Mouse (Mus musculus) liver, adult 2 months (tissue): Measurements from ENCODE around the gene Dnal4. TPM values are rescaled to one million over a fixed set of nuclear protein-coding genes. Genes with fewer than 3 reads are reported as not detected.

Experiments used
- DNase-seq: peaks from one replicate; pipeline ENCODE4 v3.0.0-alpha.2; 2011; ENCODE audit warnings: low read depth, low spot score; ENCODE audit errors: extremely low read depth
- H3K27ac ChIP-seq: fragments of 200-500 bp; replicated peaks from 2 replicates; pipeline ENCODE4 v1.5.1; 2012; ENCODE audit warnings: low read depth, mild to moderate bottlenecking, control low read depth, inconsistent platforms, low read length; ENCODE audit not compliant: insufficient read depth
- H3K27me3 ChIP-seq: fragments of 200-500 bp; 2 replicates; pipeline ENCODE4 v1.6.1; 2012; ENCODE audit warnings: mild to moderate bottlenecking, moderate library complexity, low read length, inconsistent platforms; ENCODE audit not compliant: control insufficient read depth, insufficient read depth
- H3K36me3 ChIP-seq: fragments of 200-500 bp; 2 replicates; pipeline ENCODE4 v1.6.1; 2012; ENCODE audit warnings: low read length, inconsistent platforms; ENCODE audit not compliant: control insufficient read depth, insufficient read depth
- H3K4me1 ChIP-seq: fragments of 200-500 bp; 2 replicates; pipeline ENCODE4 v1.6.1; 2011; ENCODE audit warnings: low read length; ENCODE audit not compliant: control insufficient read depth, insufficient read depth
- H3K4me3 ChIP-seq: fragments of 200-500 bp; 2 replicates; pipeline ENCODE4 v1.5.1; 2011; ENCODE audit warnings: low read depth, mild to moderate bottlenecking, control low read depth, low read length, moderate library complexity; ENCODE audit not compliant: insufficient read depth
- H3K79me2 ChIP-seq: fragments of 200-500 bp; 2 replicates; pipeline ENCODE4 v1.6.1; 2012; ENCODE audit warnings: inconsistent platforms, mild to moderate bottlenecking, low read length, moderate library complexity; ENCODE audit not compliant: control insufficient read depth, insufficient read depth
- H3K9ac ChIP-seq: fragments of 200-500 bp; 2 replicates; pipeline ENCODE4 v1.6.1; 2012; ENCODE audit warnings: low read depth, mild to moderate bottlenecking, control low read depth, inconsistent platforms, low read length
- CTCF ChIP-seq: fragments of 200-500 bp; IDR thresholded peaks from 2 replicates; pipeline ENCODE4 v1.5.1; 2011; ENCODE audit warnings: low read depth, low read length, control low read depth
- POLR2A ChIP-seq: fragments of 200-500 bp; IDR thresholded peaks from 2 replicates; pipeline ENCODE4 v1.6.1; 2011; ENCODE audit warnings: low read length, control low read depth; ENCODE audit not compliant: insufficient read depth; ENCODE audit errors: extremely low read depth
- whole genome bisulfite sequencing: fragments of 180-500 bp; shearing (Covaris S2); methylation state at CpG from one replicate; pipeline ENCODE4 v1.1.7; 2018; 5-methylcytosine and 5-hydroxymethylcytosine counted together
- polyA plus RNA-seq: library from polyadenylated mRNA; depleted of rRNA; stranded (reverse); fragments of >200 nt; gene quantifications from 2 replicates; pipeline ENCODE4 v1.2.3, GENCODE M21; 2012
- total RNA-seq: library from RNA; depleted of rRNA; stranded (reverse); fragments of >200 nt; gene quantifications from 2 replicates; pipeline ENCODE4 v1.2.3, GENCODE M21; 2014

Dnal4 gene
- total and polyA plus RNA-seq, 2 experiments: 6.2 to 14.2 TPM

GRCm38 (mm10) chr15:79796256-79796655 is 18.6 kb upstream of the Dnal4 start:
- Histone ChIP-seq H3K79me2 (no peaks in the 10 kb centered on the region), H3K9ac (no peak overlapping the region), H3K4me3 (no peak overlapping the region), H3K27ac (no peak overlapping the region), H3K27me3 (no peaks in the 10 kb centered on the region), H3K4me1 (no peaks in the 10 kb centered on the region), H3K36me3 (no peaks in the 10 kb centered on the region)
- 83% methylated on average over 12 of the region's 12 CpGs for WGBS
- DNase-seq: no peak
- TF ChIP-seq POLR2A (no peak), CTCF (no peak)

GRCm38 (mm10) chr15:79794173-79794572 is 16.5 kb upstream of the Dnal4 start:
- Histone ChIP-seq H3K27ac (no peak overlapping the region), H3K4me3 (no peak overlapping the region), H3K9ac (no peak overlapping the region), H3K79me2 (no peaks in the 10 kb centered on the region), H3K27me3 (no peaks in the 10 kb centered on the region), H3K36me3 (no peaks in the 10 kb centered on the region), H3K4me1 (no peaks in the 10 kb centered on the region)
- WGBS: 28% methylated on average over 20 of the region's 20 CpGs
- no peak for TF ChIP-seq POLR2A
- DNase-seq: no peak

DNA sequence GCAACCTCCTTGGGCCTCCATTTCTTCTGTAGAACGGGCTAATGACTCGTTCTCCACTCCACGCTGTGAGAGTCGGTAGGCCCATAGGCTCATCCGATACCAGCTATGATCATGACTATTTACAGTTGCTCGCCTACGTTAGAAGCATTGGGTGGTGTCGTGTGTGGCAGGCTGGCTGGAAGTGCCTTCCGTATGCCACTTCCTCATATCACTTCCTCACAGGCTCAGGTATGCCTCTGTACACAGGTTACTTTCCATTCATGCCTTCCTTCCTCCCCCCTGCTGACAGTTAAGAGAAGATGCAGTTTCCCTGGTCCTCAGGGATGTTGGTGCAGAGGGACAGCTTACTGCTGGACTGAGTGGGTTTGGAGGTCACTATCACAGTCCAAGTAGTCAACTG is 15.4 kb upstream of the Dnal4 start:
- DNase-seq: no peak
- no peak overlapping the region for H3K4me3 ChIP-seq
- no peaks in the 10 kb centered on the region for H3K79me2 ChIP-seq
- H3K9ac ChIP-seq: no peak overlapping the region
- H3K36me3 ChIP-seq: no peaks in the 10 kb centered on the region
- no peaks in the 10 kb centered on the region for H3K27me3 ChIP-seq
- no peak overlapping the region for H3K27ac ChIP-seq
- TF ChIP-seq POLR2A (no peak), CTCF (no peak)
- WGBS: 92% methylated on average over 9 of the region's 9 CpGs
- H3K4me1 ChIP-seq: no peaks in the 10 kb centered on the region

DNA sequence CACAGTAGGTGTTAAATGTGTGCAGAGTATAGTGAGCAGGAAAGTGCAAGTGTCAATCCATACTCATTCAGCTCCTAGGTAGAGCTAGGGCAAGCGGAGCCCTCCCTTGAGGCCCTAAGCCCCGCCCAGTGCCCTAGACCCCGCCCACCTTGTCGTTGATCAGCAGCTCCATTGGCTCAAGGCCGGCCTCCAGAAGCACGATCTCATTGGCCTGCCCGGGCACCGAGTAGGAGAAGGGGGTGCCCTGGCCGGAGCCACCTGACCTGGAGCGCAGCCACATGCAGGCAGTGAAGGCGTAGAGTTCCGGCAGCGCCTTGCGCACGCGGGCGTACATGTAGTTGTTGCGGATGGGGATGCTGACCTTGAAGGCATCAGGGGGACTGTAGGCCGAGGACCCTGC is 14.8 kb upstream of the Dnal4 start:
- no peak for DNase-seq
- Histone ChIP-seq H3K79me2 (no peaks in the 10 kb centered on the region), H3K36me3 (no peaks in the 10 kb centered on the region), H3K4me1 (no peaks in the 10 kb centered on the region), H3K27me3 (no peaks in the 10 kb centered on the region), H3K4me3 (no peak overlapping the region), H3K27ac (no peak overlapping the region), H3K9ac (no peak overlapping the region)
- WGBS: 30% methylated on average over 19 of the region's 19 CpGs
- no peak for TF ChIP-seq POLR2A
- TF ChIP-seq CTCF: no peak

GRCm38 (mm10) chr15:79791502-79791901 is 13.9 kb upstream of the Dnal4 start:
- no peak overlapping the region for H3K9ac ChIP-seq
- H3K4me1 ChIP-seq: no peaks in the 10 kb centered on the region
- no peak for DNase-seq
- no peaks in the 10 kb centered on the region for H3K36me3 ChIP-seq
- no peak overlapping the region for H3K4me3 ChIP-seq
- no peaks in the 10 kb centered on the region for H3K79me2 ChIP-seq
- WGBS: 7% methylated on average over 12 of the region's 12 CpGs
- TF ChIP-seq POLR2A (no peak), CTCF (peak; percentile 11; the same call in 1 of the 2 replicates)
- H3K27ac ChIP-seq: no peak overlapping the region
- no peaks in the 10 kb centered on the region for H3K27me3 ChIP-seq

- Histone ChIP-seq H3K79me2 (no peaks in the 10 kb centered on the region), H3K9ac (no peak overlapping the region), H3K27ac (no peak overlapping the region), H3K4me1 (no peaks in the 10 kb centered on the region), H3K27me3 (no peaks in the 10 kb centered on the region), H3K4me3 (no peak overlapping the region), H3K36me3 (no peaks in the 10 kb centered on the region)
- no peak for DNase-seq
- no peak for TF ChIP-seq POLR2A
- no peak for TF ChIP-seq CTCF
- 80% methylated on average over 6 of the region's 6 CpGs for WGBS
Measured at GRCm38 (mm10) chr15:79790905-79791304, 13.3 kb upstream of the Dnal4 start.
